Mouse (Mus musculus): Measurements from ENCODE around the gene Mesp1.

DNA sequence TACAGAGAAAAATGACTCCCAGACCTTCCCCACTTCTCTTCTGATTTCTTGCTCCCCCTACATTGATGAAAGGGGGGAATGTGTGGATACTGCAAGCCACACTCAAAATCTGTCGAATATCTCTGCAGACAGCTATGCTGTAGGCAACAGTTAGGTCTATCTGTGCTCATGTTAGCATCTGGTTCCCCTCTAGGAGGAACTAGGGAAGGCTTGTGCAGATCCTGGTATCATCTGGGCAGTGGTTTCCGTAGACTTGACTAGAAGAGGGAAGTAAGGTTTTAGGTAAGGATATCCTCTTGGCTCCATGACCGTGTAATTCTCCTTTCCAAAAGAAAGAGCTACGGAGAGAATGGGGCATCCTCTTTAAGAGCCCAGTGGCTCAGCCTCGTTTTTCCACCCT is 49.0 kb downstream of the Mesp1 start:
- no peak for TF ChIP-seq EP300 (IDR thresholded peaks at IDR 0.05; ENCODE audit: low read depth)
- TF ChIP-seq CTCF (IDR thresholded peaks at IDR 0.05; ENCODE audit: low read depth), result no peak

All from liver, embryonic 14.5 days (tissue).